Mouse (Mus musculus): ENCODE data around the gene Psma5.
A peak's percentile ranks its signal among the peaks of the same experiment; 100 is the strongest.

Psma5 gene

GRCm38 (mm10) chr3:108282401-108283240 is 25.9 kb downstream of the Psma5 start:
- peak; percentile 55 for DNase-seq (ENCODE audit: low spot score)

- no peak for DNase-seq (ENCODE audit: low spot score)
Measured at GRCm38 (mm10) chr3:108283241-108283561, 26.5 kb downstream of the Psma5 start.

- DNase-seq (ENCODE audit: low spot score) = peak; percentile 51
Measured at GRCm38 (mm10) chr3:108283781-108284601, 27.3 kb downstream of the Psma5 start, which contains the start of gene Sort1. Gene Sort1 (plus strand): TSS chr3:108284082.

GRCm38 (mm10) chr3:108285078-108285711 is 28.5 kb downstream of the Psma5 start:
- no peak for DNase-seq (ENCODE audit: low spot score)

- DNase-seq (ENCODE audit: low spot score) = no peak
Measured at GRCm38 (mm10) chr3:108286671-108287439, 30.1 kb downstream of the Psma5 start.

GRCm38 (mm10) chr3:108287811-108288805 is 31.4 kb downstream of the Psma5 start:
- DNase-seq (ENCODE audit: low spot score) = no peak

- no peak for DNase-seq (ENCODE audit: low spot score)
Measured at GRCm38 (mm10) chr3:108289311-108290130, 32.8 kb downstream of the Psma5 start.

- no peak for DNase-seq (ENCODE audit: low spot score)
Measured at GRCm38 (mm10) chr3:108291036-108291799, 34.5 kb downstream of the Psma5 start.

- DNase-seq (ENCODE audit: low spot score) = no peak
Measured at GRCm38 (mm10) chr3:108294398-108294797, 37.7 kb downstream of the Psma5 start.

GRCm38 (mm10) chr3:108295379-108296219 is 38.9 kb downstream of the Psma5 start:
- no peak for DNase-seq (ENCODE audit: low spot score)

GRCm38 (mm10) chr3:108296220-108297049 is 39.7 kb downstream of the Psma5 start:
- peak; percentile 62 for DNase-seq (ENCODE audit: low spot score)

- no peak for DNase-seq (ENCODE audit: low spot score)
Measured at GRCm38 (mm10) chr3:108297050-108297419, 40.3 kb downstream of the Psma5 start.

- no peak for DNase-seq (ENCODE audit: low spot score)
Measured at GRCm38 (mm10) chr3:108297603-108298553, 41.2 kb downstream of the Psma5 start.

- no peak for DNase-seq (ENCODE audit: low spot score)
Measured at GRCm38 (mm10) chr3:108300455-108301030, 43.8 kb downstream of the Psma5 start.

GRCm38 (mm10) chr3:108303683-108304082 is 47.0 kb downstream of the Psma5 start:
- no peak for DNase-seq (ENCODE audit: low spot score)

- DNase-seq (ENCODE audit: low spot score) = no peak
Measured at GRCm38 (mm10) chr3:108304747-108305146, 48.0 kb downstream of the Psma5 start.

Data from c-Kit-positive CD71-positive TER-119-positive erythroid progenitor cells, embryonic 14.5 days (primary cell).